ENCODE assay signal across 8 mouse cellular contexts in genomic region chr10:21465362-21465761, GRCm38 (mm10).
DNase-seq lines count a peak whose midpoint lies in the region; ATAC-seq lines count a peak whose summit lies in the region.

No protein-coding gene starts in this region.

- peak; percentile 79 for ATAC-seq in hindbrain, embryonic 13.5 days (ENCODE audit: low FRiP score)

- H3K27ac ChIP-seq in hindbrain, embryonic 13.5 days, result no peak overlapping the region

- H3K36me3 ChIP-seq in hindbrain, embryonic 13.5 days, result no peaks in the 10 kb centered on the region

- no peak overlapping the region; the same call in 1 of the 2 replicates for H3K9ac ChIP-seq in hindbrain, embryonic 13.5 days

- H3K4me2 ChIP-seq in hindbrain, embryonic 13.5 days, result peak overlapping the region; percentile 35

- H3K27me3 ChIP-seq in hindbrain, embryonic 13.5 days, result peaks cover 37% of the 10 kb centered on the region

- peak; percentile 81 for DNase-seq in Muller cell, postnatal 12 days (ENCODE audit: inconsistent ontology term)
- peak; percentile 75 for DNase-seq in cerebellum, adult 9-11 months
- DNase-seq in frontal cortex, postnatal 14 days (ENCODE audit: low spot score in 2 of 2), result peak; percentile 68 to 85
- DNase-seq in layer of hippocampus, postnatal 14 days (ENCODE audit: low spot score in 2 of 2), result peak; percentile 86 to 91
- peak; percentile 85 for DNase-seq in lung, postnatal 25 days (ENCODE audit: low spot score)
- peak; percentile 92 for DNase-seq in retina, postnatal 1 day
- DNase-seq in thymus, postnatal 4 days, result peak; percentile 91

- WGBS in hindbrain, embryonic 13.5 days, result 3% methylated on average over 15 of the region's 15 CpGs

- H3K9me3 ChIP-seq in hindbrain, embryonic 13.5 days, result no peaks in the 10 kb centered on the region

- H3K4me3 ChIP-seq in hindbrain, embryonic 13.5 days, result no peak overlapping the region

- peaks cover 12% of the 10 kb centered on the region; the same call in 1 of the 2 replicates for H3K4me1 ChIP-seq in hindbrain, embryonic 13.5 days (replicated peaks)
